Mouse (Mus musculus): ENCODE results near the gene Igdcc4.

The Igdcc4 gene

DNA sequence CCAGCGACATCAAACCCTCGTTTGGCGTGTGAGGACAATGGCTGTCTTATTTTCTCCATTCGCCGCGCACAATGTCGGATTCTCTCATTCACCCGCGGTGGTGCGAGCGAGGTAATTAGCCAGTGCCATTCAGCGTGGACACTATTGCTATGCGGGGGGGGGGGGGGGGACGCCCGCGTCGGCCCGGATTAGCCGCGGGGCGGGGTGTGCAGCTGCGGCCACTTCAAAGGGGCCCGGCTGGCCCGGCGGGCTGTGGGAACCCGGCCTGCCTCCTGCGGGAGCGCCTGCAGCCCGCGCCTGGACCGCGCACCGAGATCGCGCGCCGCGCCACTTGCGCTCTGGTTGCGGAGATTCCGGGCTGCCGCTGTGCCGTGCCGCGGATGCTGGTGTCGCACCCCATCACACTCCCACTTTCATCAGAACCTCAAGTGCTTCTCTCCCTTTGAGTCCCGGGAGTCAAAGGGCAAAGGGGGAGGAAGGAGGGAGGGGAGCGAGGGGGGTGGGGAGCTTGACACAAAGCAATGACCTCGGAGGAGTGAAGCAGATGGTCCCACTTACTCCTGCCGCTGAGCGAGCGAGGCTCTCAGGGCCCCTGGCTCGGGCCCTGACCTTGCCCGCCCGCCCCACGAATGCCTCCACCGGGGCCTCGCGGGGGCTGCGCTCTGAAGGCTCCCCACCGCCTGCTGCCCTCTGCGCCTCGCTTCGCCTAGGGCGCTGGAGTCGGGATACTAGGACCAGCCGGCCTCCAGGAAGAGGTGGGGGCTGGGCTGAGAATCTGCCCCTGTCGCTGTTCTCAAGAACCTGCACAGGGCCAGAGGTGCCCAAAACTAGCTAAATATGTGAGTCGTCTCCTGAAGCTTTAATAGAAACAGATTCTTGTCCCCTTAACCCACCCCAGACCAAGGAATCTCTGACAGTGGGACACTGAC, 61.7 kb downstream of the Igdcc4 start:
- DNase-seq = no peak

- DNase-seq = no peak
Observed at GRCm38 (mm10) chr9:65164870-65165269, 63.6 kb downstream of the Igdcc4 start.

GRCm38 (mm10) chr9:65166386-65166785, 65.1 kb downstream of the Igdcc4 start:
- DNase-seq = no peak

DNA sequence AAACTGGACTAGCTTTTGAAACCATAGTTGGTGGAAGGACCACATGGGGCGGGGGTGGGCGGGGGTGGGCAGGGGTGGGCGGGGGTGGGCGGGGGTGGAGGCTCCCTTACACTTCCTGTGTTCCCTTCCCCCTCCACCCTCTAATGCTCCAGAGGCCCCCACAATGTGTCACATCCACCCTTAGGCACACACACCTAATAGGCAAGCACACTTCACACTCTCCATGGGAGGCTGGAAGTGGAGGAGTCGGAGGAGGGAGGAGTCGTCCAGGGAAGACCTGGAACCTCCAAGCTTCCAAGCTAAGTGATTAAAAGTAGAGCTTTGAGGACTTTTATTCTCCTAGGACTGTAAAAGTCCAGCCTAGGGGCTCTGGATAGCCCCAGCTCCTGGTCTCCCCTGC, 67.2 kb downstream of the Igdcc4 start:
- DNase-seq = no peak

GRCm38 (mm10) chr9:65168952-65169351, 67.7 kb downstream of the Igdcc4 start:
- DNase-seq = no peak

DNA sequence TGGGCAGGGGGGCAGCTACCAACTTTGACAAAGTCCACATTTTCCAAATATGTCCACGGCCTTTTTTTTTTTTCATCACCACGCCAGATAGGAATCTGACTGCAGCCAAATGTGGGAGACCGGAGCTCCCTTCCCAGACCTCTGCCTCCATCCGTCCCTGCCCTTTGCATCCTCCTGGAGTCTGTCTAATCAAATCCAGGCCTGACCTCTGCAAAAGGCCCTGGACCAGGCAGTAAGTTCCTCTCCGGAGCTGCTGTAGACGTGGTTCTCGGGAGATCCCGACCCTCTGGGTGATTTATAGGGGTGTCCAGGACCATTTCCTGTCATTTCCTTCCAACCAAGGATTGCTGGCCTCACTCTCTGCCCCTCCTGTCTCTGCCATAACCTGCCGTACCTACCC, 71.4 kb downstream of the Igdcc4 start:
- no peak for DNase-seq

- DNase-seq = no peak
Observed at GRCm38 (mm10) chr9:65175234-65175938, 74.1 kb downstream of the Igdcc4 start.

GRCm38 (mm10) chr9:65175939-65176871, 74.9 kb downstream of the Igdcc4 start:
- no peak for DNase-seq

DNA sequence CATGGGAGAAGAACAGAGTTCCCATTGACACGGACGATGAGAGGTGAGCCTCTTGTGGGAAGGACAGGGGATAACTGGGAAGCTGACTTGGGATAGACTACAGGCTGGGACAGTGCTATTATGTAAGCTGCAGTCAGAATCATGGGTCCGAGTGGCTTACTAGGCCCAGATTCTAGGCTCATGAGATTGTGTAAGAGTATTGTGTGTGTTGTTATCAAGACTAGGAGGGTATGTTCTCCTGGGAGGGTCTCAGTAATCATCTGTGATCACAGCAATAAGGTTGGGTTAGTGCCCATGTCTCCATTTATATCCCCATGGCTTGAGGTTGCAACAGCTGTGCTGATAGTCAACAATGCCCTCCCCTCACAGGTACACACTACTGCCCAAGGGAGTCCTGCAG, 76.2 kb downstream of the Igdcc4 start:
- no peak for DNase-seq

DNA sequence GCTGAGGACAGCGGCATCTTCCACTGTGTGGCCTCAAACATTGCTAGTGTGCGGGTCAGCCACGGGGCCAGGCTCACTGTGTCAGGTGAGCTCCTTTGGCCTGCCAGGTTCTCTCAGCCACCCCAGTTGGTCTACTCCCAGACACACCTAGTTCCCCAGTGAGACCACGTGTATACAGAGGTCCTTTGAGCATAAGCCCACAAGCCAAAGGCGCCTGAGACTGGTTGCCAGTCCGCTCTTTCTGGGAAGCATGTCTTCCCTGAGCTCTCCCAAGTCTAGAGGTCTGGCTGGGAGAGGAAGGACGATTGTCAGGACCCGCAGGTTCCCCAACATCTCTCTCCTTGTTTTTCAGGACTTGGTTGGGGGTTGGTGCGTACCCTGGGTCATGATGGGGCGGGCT, 76.6 kb downstream of the Igdcc4 start:
- DNase-seq = no peak

- DNase-seq = no peak
Observed at GRCm38 (mm10) chr9:65178336-65179213, 77.3 kb downstream of the Igdcc4 start.

GRCm38 (mm10) chr9:65179817-65180624, 78.7 kb downstream of the Igdcc4 start:
- no peak for DNase-seq
